Mouse (Mus musculus) splenic B cell, adult 2 months (primary cell): ENCODE data around the gene Dnajb1.

Source experiments
- DNase-seq: peaks from one replicate; pipeline ENCODE4 v3.0.0-alpha.2; 2011; ENCODE audit warnings: low read depth, low spot score
- H3K27me3 ChIP-seq: 2 replicates; pipeline ENCODE4 v1.6.1; 2012; ENCODE audit warnings: mild to moderate bottlenecking, low read length, moderate library complexity, mixed read lengths; ENCODE audit not compliant: control insufficient read depth, poor library complexity, insufficient read depth, severe bottlenecking
- H3K36me3 ChIP-seq: 2 replicates; pipeline ENCODE4 v1.6.1; 2012; ENCODE audit warnings: mild to moderate bottlenecking, low read length, moderate library complexity, mixed read lengths; ENCODE audit not compliant: control insufficient read depth, poor library complexity, insufficient read depth, severe bottlenecking

The Dnajb1 gene

DNA sequence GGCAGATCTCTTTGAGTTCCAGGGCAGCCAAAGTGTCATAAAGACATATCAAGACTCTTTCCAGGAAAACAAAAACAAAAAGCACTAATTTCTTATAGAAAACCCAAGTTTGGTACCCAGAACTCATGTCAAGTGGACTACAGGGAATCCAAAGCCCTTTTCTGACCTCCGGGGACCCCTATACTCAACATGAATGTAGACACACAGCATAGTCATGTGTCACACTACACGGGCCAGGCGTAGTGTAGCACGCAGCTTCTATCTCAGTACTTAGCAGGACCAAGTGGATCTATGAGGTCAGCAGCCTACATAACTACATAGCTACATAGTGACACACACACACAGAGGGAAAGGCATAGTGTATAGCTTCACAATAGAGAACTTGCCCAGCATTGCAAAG is 5.7 kb downstream of the Dnajb1 start:
- H3K36me3 ChIP-seq: peaks cover 14% of the 10 kb centered on the region
- DNase-seq: no peak
- H3K27me3 ChIP-seq: no peaks in the 10 kb centered on the region

DNA sequence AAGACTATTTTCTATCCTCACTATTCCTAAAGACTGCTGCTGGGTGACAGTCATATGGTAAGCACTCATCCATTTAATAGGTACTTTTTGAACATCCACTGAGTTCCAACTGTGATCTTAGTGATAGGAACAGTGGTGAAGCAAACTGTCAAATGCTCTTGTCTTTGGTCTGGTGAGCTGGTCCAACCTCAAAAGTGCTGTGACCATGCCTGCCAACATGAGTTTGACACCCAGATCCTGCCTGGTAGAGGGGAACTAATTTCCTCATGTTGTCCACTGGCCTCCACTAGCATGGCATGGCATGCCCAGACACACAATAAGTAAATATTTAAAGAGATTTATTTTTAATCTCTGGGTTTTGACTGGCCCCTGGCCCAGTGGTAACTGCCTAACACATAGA is 8.6 kb downstream of the Dnajb1 start:
- H3K27me3 ChIP-seq: no peaks in the 10 kb centered on the region
- peak; percentile 33 for DNase-seq
- H3K36me3 ChIP-seq: peaks cover 2% of the 10 kb centered on the region; the same call in 1 of the 2 replicates

DNA sequence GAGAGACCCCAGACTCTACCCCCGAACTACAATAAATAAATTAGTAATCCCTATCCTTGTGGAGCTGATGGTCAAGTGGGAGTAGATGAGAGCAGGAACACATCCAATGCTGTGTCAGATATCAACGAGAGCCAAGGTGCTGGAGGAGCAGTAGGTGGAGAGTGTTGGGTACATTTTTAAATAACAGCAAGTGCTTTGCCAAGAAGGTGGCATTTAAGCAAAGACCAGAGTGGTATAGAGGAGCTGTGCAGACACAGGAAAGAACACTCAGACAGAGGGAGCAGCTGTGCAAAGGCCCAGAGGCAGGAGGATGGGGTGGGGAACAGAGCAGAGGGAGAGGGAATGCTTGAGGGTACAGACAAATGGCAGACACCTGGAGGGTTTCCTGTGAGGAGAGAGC is 9.1 kb downstream of the Dnajb1 start:
- Histone ChIP-seq H3K36me3 (no peaks in the 10 kb centered on the region), H3K27me3 (no peaks in the 10 kb centered on the region)
- peak; percentile 29 for DNase-seq

DNA sequence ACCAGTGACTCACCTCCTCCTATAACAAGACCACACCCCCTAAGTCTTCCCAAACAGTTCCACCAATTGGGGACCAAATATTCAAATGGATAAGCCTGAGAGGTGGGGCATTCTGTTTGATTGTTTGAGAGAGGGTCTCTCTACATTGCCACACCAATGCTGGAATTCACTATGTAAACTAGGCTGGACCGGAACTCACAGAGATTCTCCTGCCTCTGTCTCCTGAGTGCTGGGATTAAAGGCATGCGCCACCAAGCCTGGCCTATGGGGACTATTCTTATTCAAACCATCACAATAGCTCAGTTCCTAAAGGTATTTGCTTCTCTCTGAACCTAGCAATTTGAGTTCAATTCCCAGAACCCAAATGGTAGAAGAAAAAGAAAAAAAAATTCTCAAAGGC is 10.6 kb downstream of the Dnajb1 start:
- DNase-seq: no peak
- H3K27me3 ChIP-seq: no peaks in the 10 kb centered on the region

DNA sequence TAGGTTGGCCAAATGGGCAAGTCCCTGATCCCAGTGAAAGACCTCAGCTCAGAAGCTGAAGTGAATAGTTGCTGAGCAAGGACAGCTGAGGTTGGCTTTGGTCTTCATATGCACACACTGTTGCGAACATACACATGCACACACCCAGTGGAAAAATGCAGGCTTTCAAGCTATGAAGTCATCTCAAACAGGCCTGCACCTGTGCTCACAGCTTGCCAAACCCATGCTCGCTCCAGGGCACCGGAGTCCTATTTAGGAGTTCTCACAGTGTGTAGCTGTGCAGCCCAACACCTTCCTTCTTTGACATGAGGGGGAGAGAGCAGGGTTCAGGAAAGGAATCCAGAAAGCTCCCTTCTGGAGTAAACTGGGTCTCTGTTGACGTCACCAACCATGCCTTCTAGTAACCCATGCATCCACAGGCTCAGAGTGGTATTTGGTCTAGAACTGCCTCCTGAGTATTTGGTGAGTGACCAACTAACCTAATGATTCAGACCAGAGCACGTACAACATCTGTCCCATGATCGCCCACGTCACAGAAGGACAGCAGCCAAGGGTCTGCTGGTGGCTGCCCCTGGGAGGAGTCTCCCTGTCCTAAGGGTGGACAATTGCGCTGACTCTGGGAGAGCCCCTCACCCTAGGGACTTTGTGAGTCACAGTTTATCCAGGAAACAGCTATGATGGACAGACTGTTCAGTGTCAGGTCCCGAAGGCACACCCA is 11.7 kb downstream of the Dnajb1 start:
- peak; percentile 46 for DNase-seq
- H3K27me3 ChIP-seq: no peaks in the 10 kb centered on the region

More for the DNA sequence above, 10.6 kb downstream of the Dnajb1 start:
- H3K36me3 ChIP-seq: no peaks in the 10 kb centered on the region

DNA sequence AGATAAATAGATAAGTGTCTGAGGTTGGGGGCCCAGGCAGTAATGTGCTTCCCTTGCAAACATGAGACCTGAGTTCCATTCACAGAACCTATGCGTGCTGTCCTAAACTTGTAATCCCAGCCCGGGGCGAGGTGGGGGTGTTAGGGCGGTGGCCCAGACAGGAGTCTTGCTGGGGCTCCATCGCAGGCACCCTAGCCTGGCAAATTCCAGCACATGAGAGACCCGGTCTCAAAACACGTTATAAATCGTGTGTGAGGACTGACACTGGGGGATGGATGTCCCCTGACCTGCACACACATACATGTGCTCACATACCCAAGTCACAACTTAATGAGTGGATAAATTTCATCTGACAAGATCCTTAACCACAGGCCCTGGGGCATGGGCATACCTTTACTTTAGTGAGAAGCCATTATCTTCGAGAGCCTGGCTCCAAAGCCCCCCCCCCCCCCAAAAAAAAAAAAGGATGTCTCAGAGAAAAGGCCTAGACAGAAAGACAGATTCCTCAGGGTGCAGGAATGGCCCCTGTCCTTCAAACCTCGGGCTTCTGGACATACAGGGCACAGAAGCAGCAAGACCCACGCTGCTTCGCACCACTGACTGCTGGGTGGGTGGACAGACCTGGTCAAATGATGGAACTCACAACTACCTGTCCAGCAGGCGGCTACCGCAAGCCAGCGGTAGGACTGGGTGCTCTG is 13.8 kb downstream of the Dnajb1 start:
- no peak for DNase-seq
- no peaks in the 10 kb centered on the region for H3K27me3 ChIP-seq
- no peaks in the 10 kb centered on the region for H3K36me3 ChIP-seq

More for the DNA sequence above, 11.7 kb downstream of the Dnajb1 start:
- no peaks in the 10 kb centered on the region for H3K36me3 ChIP-seq

DNA sequence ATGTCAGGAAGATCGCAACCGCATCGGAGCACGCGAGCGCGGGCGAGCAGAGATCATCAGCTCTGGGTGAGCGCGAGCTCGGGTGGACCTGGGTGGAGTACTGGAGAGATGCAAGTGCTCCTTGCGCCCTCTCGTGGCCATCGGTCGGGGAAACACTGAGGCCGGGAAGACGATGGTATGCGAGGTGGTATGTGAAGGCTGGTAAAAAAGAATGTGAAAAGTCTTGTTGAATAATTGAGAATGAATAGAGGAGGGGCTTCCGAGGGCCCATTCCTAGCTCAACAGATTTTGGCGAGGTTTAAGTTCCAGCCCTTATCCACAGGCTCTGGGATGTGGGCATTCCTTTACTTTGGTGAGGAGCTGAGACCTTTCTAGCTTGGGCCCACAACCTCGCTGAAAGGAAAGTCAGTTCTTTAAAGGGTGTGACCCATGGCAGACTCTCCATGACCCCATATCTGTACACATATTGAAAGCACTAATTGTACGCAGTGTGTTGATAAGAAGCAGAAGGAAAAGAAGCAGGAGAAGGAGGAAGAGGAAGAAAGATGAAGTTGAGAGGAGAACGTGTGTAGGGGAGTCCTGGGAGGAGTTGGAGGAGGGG is 14.5 kb downstream of the Dnajb1 start:
- DNase-seq: peak; percentile 91
- Histone ChIP-seq H3K27me3 (no peaks in the 10 kb centered on the region), H3K36me3 (no peaks in the 10 kb centered on the region)

DNA sequence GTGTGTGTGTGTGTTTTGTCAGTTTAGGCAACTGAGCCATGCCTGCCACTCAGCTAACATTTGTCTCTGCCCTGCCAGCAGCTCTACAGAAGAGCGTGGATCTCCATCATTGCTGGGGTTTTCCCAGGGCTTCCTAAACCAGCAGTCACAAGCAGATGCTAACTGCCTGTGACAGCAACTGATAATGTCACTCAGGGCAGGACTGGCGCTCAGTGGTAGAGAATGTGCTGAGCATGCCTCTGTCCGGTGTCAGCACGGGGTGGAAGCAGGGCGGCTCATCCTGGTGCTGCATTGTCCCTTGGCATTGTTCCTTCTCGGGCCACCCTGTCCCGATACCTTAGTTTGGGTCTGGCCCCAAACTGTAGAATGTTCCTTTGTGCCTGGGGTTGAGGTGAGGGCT is 15.6 kb downstream of the Dnajb1 start:
- no peaks in the 10 kb centered on the region for H3K27me3 ChIP-seq
- no peaks in the 10 kb centered on the region for H3K36me3 ChIP-seq
- no peak for DNase-seq

DNA sequence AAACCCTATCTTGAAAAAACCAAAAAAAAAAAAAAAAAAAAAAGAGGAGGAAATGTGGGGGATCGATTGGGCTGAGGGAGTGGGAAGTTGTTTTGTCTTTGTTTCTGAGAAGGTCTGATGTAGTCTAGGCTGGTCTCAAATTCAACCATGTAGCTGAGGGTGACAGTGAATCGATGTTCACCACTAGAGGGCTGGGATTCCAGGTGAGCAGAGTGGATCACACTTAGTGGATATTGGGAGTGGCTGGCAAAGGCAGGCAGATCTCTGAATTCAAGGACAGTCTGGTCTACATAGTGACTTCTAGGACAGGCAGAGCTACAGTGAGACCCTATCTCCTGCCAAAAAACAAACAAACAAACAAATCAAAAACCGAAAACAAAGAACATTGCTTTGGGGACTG is 16.7 kb downstream of the Dnajb1 start:
- DNase-seq: peak; percentile 38
- no peaks in the 10 kb centered on the region for H3K36me3 ChIP-seq
- H3K27me3 ChIP-seq: no peaks in the 10 kb centered on the region

DNA sequence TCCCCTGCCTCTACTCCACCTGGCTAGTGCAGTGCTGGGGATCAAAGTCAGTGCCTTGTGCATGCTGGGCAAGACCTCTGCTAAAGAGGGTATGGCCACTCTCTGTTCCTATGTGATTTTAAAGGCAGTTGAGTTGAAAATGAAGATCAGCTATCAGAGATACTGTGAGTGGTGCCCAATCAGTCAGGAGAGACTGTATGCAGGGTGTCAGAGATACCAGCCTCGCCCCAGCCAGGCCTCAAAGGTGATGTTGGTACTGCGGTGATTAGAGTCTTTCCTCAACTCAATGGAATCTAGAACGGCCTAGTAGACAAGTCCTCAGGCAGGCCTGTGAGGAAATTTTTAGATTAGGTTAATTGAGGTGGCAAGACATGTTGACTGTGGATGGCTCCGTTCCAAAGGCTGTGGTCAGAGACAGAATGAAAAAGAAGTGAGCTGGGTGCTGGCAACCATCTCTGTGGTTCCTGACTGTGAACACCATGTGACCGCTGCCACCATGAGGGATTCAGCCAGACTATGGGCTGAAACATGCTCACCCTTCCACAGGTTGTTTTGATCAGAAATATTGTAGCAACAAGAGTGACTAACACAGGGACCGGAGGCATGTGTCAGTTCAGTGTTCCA is 17.8 kb downstream of the Dnajb1 start:
- Histone ChIP-seq H3K27me3 (no peaks in the 10 kb centered on the region), H3K36me3 (no peaks in the 10 kb centered on the region)
- DNase-seq: no peak

DNA sequence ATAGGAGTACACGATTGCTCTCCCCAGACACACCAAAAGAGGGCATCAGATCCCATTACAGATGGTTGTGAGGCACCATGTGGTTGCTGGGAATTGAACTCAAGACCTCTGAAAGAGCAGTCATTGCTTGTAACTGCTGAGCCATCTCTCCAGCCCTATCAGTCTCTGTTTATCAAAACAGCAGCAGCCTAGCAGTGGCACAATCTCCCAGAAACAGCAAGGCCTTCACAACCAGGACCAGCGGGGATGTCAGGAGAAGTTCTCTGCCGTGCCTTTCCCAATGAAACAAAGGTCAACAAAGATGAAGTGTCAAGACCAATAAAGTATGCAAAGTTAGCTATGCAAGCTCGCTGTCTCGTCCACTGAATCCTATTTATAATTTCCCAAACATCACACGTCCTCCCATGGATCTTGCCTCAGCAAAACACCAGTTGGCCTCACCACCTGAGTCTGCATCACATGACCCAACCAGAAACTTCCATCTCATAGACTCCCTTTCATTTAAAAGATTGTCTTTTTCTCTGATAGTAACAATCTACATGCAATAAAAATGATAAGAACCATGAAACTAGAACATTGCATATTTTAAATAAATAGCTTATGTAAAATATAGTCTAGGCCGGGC is 24.2 kb downstream of the Dnajb1 start:
- no peak for DNase-seq
- no peaks in the 10 kb centered on the region for H3K36me3 ChIP-seq
- no peaks in the 10 kb centered on the region for H3K27me3 ChIP-seq

DNA sequence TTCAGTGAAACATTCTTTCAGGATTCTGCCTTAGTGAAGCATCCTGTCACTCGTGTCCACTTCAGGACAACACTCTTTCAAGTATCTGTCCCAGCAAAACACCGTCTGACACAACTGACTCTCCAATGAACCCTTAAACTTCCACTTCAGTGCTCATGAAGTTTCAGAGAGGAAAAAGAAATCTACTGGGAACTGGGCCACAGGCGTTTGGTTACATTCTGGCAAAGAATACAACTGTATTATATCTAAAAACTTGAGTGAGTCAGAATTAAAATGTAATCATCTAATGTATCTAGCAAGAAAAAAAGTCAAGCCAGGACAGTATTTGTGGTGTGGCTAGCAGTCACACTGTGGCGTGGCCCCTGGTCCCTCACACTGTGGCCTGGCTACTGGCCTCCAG is 30.9 kb downstream of the Dnajb1 start:
- Histone ChIP-seq H3K36me3 (no peaks in the 10 kb centered on the region), H3K27me3 (no peaks in the 10 kb centered on the region; the same call in 1 of the 2 replicates)
- no peak for DNase-seq

DNA sequence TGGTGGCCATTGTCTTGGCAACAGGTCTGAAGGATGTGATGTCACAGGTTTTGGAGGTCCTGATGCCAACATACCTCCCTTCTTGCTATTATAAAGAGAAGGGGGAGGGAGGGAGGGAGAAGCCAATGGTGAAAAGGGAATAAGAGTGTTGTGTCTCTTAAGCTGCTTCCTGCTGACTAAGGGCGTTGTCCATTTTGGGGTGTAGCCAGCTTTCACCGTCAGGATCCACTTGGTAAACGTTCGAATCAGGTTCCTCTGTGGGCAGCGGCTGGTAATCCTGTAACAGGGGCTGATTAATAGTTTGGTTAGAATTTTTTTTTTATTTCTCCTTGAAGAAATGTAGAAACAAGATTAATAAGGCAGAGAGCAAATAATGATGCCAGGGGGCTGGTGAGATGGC is 31.7 kb downstream of the Dnajb1 start:
- H3K27me3 ChIP-seq: no peaks in the 10 kb centered on the region; the same call in 1 of the 2 replicates
- no peaks in the 10 kb centered on the region for H3K36me3 ChIP-seq
- no peak for DNase-seq

DNA sequence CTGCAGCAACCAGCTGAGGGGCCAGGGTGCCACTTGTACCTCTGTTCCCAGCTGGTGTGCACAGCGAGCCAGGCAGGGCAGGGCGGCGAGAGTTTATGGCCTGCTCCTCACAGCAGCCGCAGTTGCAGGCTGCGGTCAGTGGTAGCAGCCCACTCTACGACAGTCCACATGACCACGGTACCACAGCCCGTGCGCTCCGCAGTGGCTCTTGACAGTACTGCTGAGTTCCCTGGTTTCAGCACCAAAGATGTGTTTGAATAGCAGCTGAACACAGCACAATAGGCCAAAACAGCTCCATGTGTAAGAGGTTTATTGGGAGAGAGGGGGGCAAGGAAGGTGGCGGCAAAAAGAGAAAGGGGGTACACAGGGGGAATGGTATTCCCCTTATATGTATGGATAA is 39.5 kb downstream of the Dnajb1 start:
- DNase-seq: no peak
- Histone ChIP-seq H3K27me3 (no peaks in the 10 kb centered on the region), H3K36me3 (no peaks in the 10 kb centered on the region)
